ENCODE assay signal across 8 mouse cellular contexts in the genomic region with DNA sequence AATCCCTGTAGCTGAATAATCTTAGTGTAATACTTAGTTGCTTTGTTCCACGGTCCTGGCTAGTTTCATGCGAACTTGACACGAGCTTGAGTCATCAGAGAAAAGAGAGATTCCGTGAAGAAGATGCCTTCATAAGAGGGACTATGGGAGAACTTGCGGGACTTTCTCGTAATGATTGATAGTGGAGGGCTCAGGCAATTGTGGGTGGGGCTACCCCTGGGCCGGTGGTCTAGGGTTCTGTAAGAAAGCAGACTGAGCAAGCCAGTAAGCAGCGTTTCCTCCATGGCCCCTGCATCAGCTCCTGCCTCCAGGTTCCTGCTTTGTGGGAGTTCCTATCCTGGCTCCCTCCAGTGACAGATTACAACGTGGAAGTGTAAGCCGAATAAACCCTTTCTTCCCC. TPM values are rescaled to one million over a fixed set of nuclear protein-coding genes. Genes with fewer than 3 reads are reported as not detected.
A peak's percentile ranks its signal among the peaks of the same experiment; 100 is the strongest.
DNase-seq lines count a peak whose midpoint lies in the region; ATAC-seq and TF ChIP-seq lines count a peak whose summit lies in the region.

No protein-coding gene starts in this region.

- DNase-seq in heart, postnatal 4 days = no peak
- DNase-seq in NIH3T3 (ENCODE audit: low read depth) = peak; percentile 36
- no peak for DNase-seq in liver, postnatal 0 days
- DNase-seq in left cerebral cortex, postnatal 25 days (ENCODE audit: low spot score in 2 of 2) = no peak
- DNase-seq in urinary bladder, postnatal 4 days (ENCODE audit: low spot score in 2 of 2) = no peak
- no peak for DNase-seq in left cerebral cortex, adult 18-20 months (ENCODE audit: low spot score in 2 of 2)

- intact Hi-C loops in left cerebral cortex, postnatal 25 days (cut with DNase I) = loop anchor here (5.0 kb wide), 1 partner anchor 82 kb away; no protein-coding TSS in a partner anchor

- no peaks in the 10 kb centered on the region for H3K9me3 ChIP-seq in heart, embryonic 15.5 days (replicated peaks)
- H3K9me3 ChIP-seq in forebrain, embryonic 16.5 days (ENCODE audit: control insufficient read depth, low read length) = no peaks in the 10 kb centered on the region
- no peaks in the 10 kb centered on the region for H3K9me3 ChIP-seq in liver, postnatal 0 days (ENCODE audit: low read length)

- H3K4me2 ChIP-seq in heart, embryonic 15.5 days = peak overlapping the region; percentile 68
- H3K4me2 ChIP-seq in forebrain, embryonic 16.5 days (ENCODE audit: low read length) = peak overlapping the region; percentile 60
- H3K4me2 ChIP-seq in liver, postnatal 0 days (ENCODE audit: low read depth, low read length) = peak overlapping the region; percentile 92

- peaks cover 5% of the 10 kb centered on the region for H3K27me3 ChIP-seq in heart, embryonic 15.5 days
- H3K27me3 ChIP-seq in forebrain, embryonic 16.5 days (replicated peaks; ENCODE audit: control insufficient read depth, insufficient read depth, low read length) = no peaks in the 10 kb centered on the region
- no peaks in the 10 kb centered on the region for H3K27me3 ChIP-seq in liver, postnatal 0 days (ENCODE audit: insufficient read depth, low read length)

- TF ChIP-seq EP300 in liver, postnatal 0 days (IDR thresholded peaks at IDR 0.05; ENCODE audit: low read depth) = no peak

- H3K27ac ChIP-seq in heart, embryonic 15.5 days = 0 out of 2 replicates have a peak overlapping the region, but pooled peaks have one; percentile 39
- no peak overlapping the region for H3K27ac ChIP-seq in forebrain, embryonic 16.5 days (ENCODE audit: low read length)
- H3K27ac ChIP-seq in liver, postnatal 0 days (ENCODE audit: low read depth) = no peak overlapping the region

- no peaks in the 10 kb centered on the region for H3K36me3 ChIP-seq in heart, embryonic 15.5 days
- H3K36me3 ChIP-seq in forebrain, embryonic 16.5 days (ENCODE audit: control insufficient read depth, insufficient read depth) = no peaks in the 10 kb centered on the region; the same call in 1 of the 2 replicates
- H3K36me3 ChIP-seq in liver, postnatal 0 days (replicated peaks; ENCODE audit: insufficient read depth, low read length) = no peaks in the 10 kb centered on the region

- H3K4me3 ChIP-seq in heart, embryonic 15.5 days = peak overlapping the region; percentile 70; the same call in 1 of the 2 replicates
- H3K4me3 ChIP-seq in forebrain, embryonic 16.5 days (replicated peaks; ENCODE audit: low read length) = peak overlapping the region; percentile 70; the same call in 1 of the 2 replicates
- peak overlapping the region; percentile 70 for H3K4me3 ChIP-seq in liver, postnatal 0 days (ENCODE audit: low read depth, low read length)

- no peak for TF ChIP-seq CTCF in liver, postnatal 0 days (IDR thresholded peaks at IDR 0.05; ENCODE audit: low read depth)

- WGBS in heart, embryonic 15.5 days = 20% methylated on average over 10 of the region's 10 CpGs
- 26% methylated on average over 10 of the region's 10 CpGs for WGBS in forebrain, embryonic 16.5 days
- WGBS in liver, postnatal 0 days (ENCODE audit: insufficient replicate concordance) = 27% methylated on average over 10 of the region's 10 CpGs

- H3K9ac ChIP-seq in heart, embryonic 15.5 days = no peak overlapping the region
- H3K9ac ChIP-seq in forebrain, embryonic 16.5 days (replicated peaks; ENCODE audit: low read depth, low read length) = no peak overlapping the region
- 0 out of 2 replicates have a peak overlapping the region, but pooled peaks have one; percentile 2 for H3K9ac ChIP-seq in liver, postnatal 0 days (replicated peaks)

- ATAC-seq in heart, embryonic 15.5 days (replicated peaks; ENCODE audit: insufficient number of reproducible peaks, insufficient read depth, low FRiP score, low read depth) = no peak
- no peak for ATAC-seq in forebrain, embryonic 16.5 days
- ATAC-seq in liver, postnatal 0 days = no peak

- H3K4me1 ChIP-seq in heart, embryonic 15.5 days (replicated peaks) = peaks cover 11% of the 10 kb centered on the region
- H3K4me1 ChIP-seq in forebrain, embryonic 16.5 days (replicated peaks; ENCODE audit: control insufficient read depth, insufficient read depth, low read length) = peaks cover 24% of the 10 kb centered on the region
- H3K4me1 ChIP-seq in liver, postnatal 0 days (ENCODE audit: insufficient read depth) = peaks cover 17% of the 10 kb centered on the region

RNA-seq across cellular contexts. Expression of a gene that starts 0.8 kb away (rescaled TPM):
- polyA plus RNA-seq in heart, embryonic 15.5 days (2015; fragmentation: Nextera tagmentation; extraction: Ambion mirVana) = 2.4 and 3.7 TPM in 2 replicates
- total RNA-seq in heart, postnatal 4 days (2021) = 1 to 10 TPM; 3.7 to 4.1 TPM
- polyA plus RNA-seq in forebrain, embryonic 16.5 days (2015; fragmentation: Nextera tagmentation; extraction: Ambion mirVana) = 5.8 and 7.6 TPM in 2 replicates
- polyA plus RNA-seq in liver, postnatal 0 days (2015; fragmentation: Nextera tagmentation; extraction: Ambion mirVana) = 0.46 and 0.58 TPM in 2 replicates
- 1 to 10 TPM; 8.3 to 9.9 TPM for total RNA-seq in left cerebral cortex, postnatal 25 days (2021)
- 1 to 10 TPM; 7.9 to 8.3 TPM for total RNA-seq in left cerebral cortex, adult 18-20 months (2021)

RNA-seq across cellular contexts. Expression of a gene that starts 7.7 kb away (rescaled TPM):
- 0.15 and 0.68 TPM in 2 replicates for polyA plus RNA-seq in heart, embryonic 15.5 days (2015; fragmentation: Nextera tagmentation; extraction: Ambion mirVana)
- total RNA-seq in heart, postnatal 4 days (2021) = under 1 TPM; 0.19 to 0.29 TPM
- 1.6 and 3.0 TPM in 2 replicates for polyA plus RNA-seq in forebrain, embryonic 16.5 days (2015; fragmentation: Nextera tagmentation; extraction: Ambion mirVana)
- polyA plus RNA-seq in liver, postnatal 0 days (2015; fragmentation: Nextera tagmentation; extraction: Ambion mirVana) = 1.9 and 2.3 TPM in 2 replicates
- 1 to 10 TPM in 1 of 2 experiments, under 1 TPM in 1; 0.89 to 1.0 TPM for total RNA-seq in left cerebral cortex, postnatal 25 days (2021)
- total RNA-seq in left cerebral cortex, adult 18-20 months (2021) = 1 to 10 TPM; 1.5 to 1.7 TPM

RNA-seq across cellular contexts. Expression of a gene that starts 43.8 kb away (rescaled TPM):
- 28.5 and 40.2 TPM in 2 replicates for polyA plus RNA-seq in heart, embryonic 15.5 days (2015; fragmentation: Nextera tagmentation; extraction: Ambion mirVana)
- 10 to 100 TPM; 69.1 to 72.5 TPM for total RNA-seq in heart, postnatal 4 days (2021)
- polyA plus RNA-seq in forebrain, embryonic 16.5 days (2015; fragmentation: Nextera tagmentation; extraction: Ambion mirVana) = 33.2 and 34.9 TPM in 2 replicates
- 14.6 and 18.7 TPM in 2 replicates for polyA plus RNA-seq in liver, postnatal 0 days (2015; fragmentation: Nextera tagmentation; extraction: Ambion mirVana)
- total RNA-seq in left cerebral cortex, postnatal 25 days (2021) = 10 to 100 TPM; 82.7 to 92.4 TPM
- total RNA-seq in left cerebral cortex, adult 18-20 months (2021) = 10 to 100 TPM; 89.1 to 89.2 TPM
